Mouse (Mus musculus) myocyte (in vitro differentiated cells): ENCODE data around the gene Atp13a2.

Source experiments
- REST ChIP-seq: IDR thresholded peaks from one replicate; pipeline ENCODE4 v1.6.1; 2011; ENCODE audit warnings: mild to moderate bottlenecking, control low read depth, moderate library complexity; ENCODE audit not compliant: insufficient read depth, insufficient read length
- USF1 ChIP-seq: IDR thresholded peaks from one replicate; pipeline ENCODE4 v1.6.1; 2011; ENCODE audit warnings: low read depth, mild to moderate bottlenecking, control low read depth, moderate library complexity

GRCm38 (mm10) chr4:141020220-141020619 is 33.5 kb downstream of the Atp13a2 start:
- no peak for TF ChIP-seq USF1
- no peak for TF ChIP-seq REST
